Mouse (Mus musculus): ENCODE data around the gene Cplx2.
A peak's percentile ranks its signal among the peaks of the same experiment; 100 is the strongest.

The Cplx2 gene

GRCm38 (mm10) chr13:54403224-54404070 is 32.3 kb downstream of the Cplx2 start:
- DNase-seq, result peak; percentile 69 to 79

GRCm38 (mm10) chr13:54404205-54404604 is 33.1 kb downstream of the Cplx2 start:
- no peak for DNase-seq

GRCm38 (mm10) chr13:54405805-54406204 is 34.7 kb downstream of the Cplx2 start:
- DNase-seq, result no peak

GRCm38 (mm10) chr13:54411656-54412055 is 40.5 kb downstream of the Cplx2 start:
- DNase-seq, result no peak

- no peak for DNase-seq
These were observed 41.1 kb downstream of the Cplx2 start for GRCm38 (mm10) chr13:54412236-54412635.

GRCm38 (mm10) chr13:54412721-54413120 is 41.6 kb downstream of the Cplx2 start:
- no peak for DNase-seq

- no peak for DNase-seq
These were observed 43.9 kb downstream of the Cplx2 start for GRCm38 (mm10) chr13:54415059-54415458.

- DNase-seq, result peak; percentile 55 to 67
These were observed 47.7 kb downstream of the Cplx2 start for GRCm38 (mm10) chr13:54418781-54419327.

GRCm38 (mm10) chr13:54420226-54420625 is 49.1 kb downstream of the Cplx2 start:
- no peak for DNase-seq

GRCm38 (mm10) chr13:54425269-54425668 is 54.1 kb downstream of the Cplx2 start:
- peak; percentile 79 to 86 for DNase-seq

- no peak for DNase-seq
These were observed 55.9 kb downstream of the Cplx2 start for GRCm38 (mm10) chr13:54426781-54427655.

- DNase-seq, result no peak
These were observed 57.6 kb downstream of the Cplx2 start for GRCm38 (mm10) chr13:54428771-54429170.

- no peak for DNase-seq
These were observed 58.9 kb downstream of the Cplx2 start for GRCm38 (mm10) chr13:54430051-54430450.

GRCm38 (mm10) chr13:54431161-54431560 is 60.0 kb downstream of the Cplx2 start:
- no peak for DNase-seq

All from kidney, postnatal 36 days (tissue).